Mouse (Mus musculus) intestine, postnatal 0 days (tissue): Measurements from ENCODE around the gene Ppp2r5a. TPM values are rescaled to one million over a fixed set of nuclear protein-coding genes. Genes with fewer than 3 reads are reported as not detected.

Experiments used
- ATAC-seq: fragments of 200-750 bp; cut with Nextera tagmentation; 2 replicates; pipeline ENCODE4 v1.8.0; 2017; ENCODE audit warnings: mild to moderate bottlenecking, moderate TSS enrichment, moderate library complexity
- H3K27ac ChIP-seq: fragments of 300-500 bp; sonication (generic); 2 replicates; pipeline ENCODE4 v1.5.1; 2014; ENCODE audit warnings: mild to moderate bottlenecking, low read depth, low read length, moderate library complexity
- H3K27me3 ChIP-seq: fragments of 300-500 bp; sonication (generic); replicated peaks from 2 replicates; pipeline ENCODE4 v1.6.1; 2014; ENCODE audit warnings: low read length, mixed read lengths; ENCODE audit not compliant: control insufficient read depth, insufficient read depth
- H3K36me3 ChIP-seq: fragments of 300-500 bp; sonication (generic); 2 replicates; pipeline ENCODE4 v1.6.1; 2014; ENCODE audit warnings: mild to moderate bottlenecking, moderate library complexity; ENCODE audit not compliant: control insufficient read depth, insufficient read depth
- H3K4me1 ChIP-seq: fragments of 300-500 bp; sonication (generic); replicated peaks from 2 replicates; pipeline ENCODE4 v1.6.1; 2014; ENCODE audit warnings: antibody characterized with exemption, low read length, mixed read lengths; ENCODE audit not compliant: control insufficient read depth, insufficient read depth
- H3K4me2 ChIP-seq: fragments of 300-500 bp; sonication (generic); replicated peaks from 2 replicates; pipeline ENCODE4 v1.6.1; 2014; ENCODE audit warnings: low read depth, mild to moderate bottlenecking, moderate library complexity
- H3K4me3 ChIP-seq: fragments of 300-500 bp; sonication (generic); 2 replicates; pipeline ENCODE4 v1.5.1; 2014; ENCODE audit warnings: low read depth, low read length
- H3K9ac ChIP-seq: fragments of 300-500 bp; sonication (generic); 2 replicates; pipeline ENCODE4 v1.6.1; 2014; ENCODE audit warnings: mild to moderate bottlenecking, low read depth, low read length
- H3K9me3 ChIP-seq: fragments of 300-500 bp; sonication (generic); 2 replicates; pipeline ENCODE4 v1.6.1; 2016; ENCODE audit warnings: mixed run types; ENCODE audit not compliant: control insufficient read depth
- CTCF ChIP-seq: sonication (generic); IDR thresholded peaks from 2 replicates; pipeline ENCODE4 v1.5.1; 2016; ENCODE audit warnings: low read depth, mild to moderate bottlenecking, control low read depth, antibody characterized with exemption, moderate library complexity
- WGBS: fragments of 180-500 bp; shearing (Covaris S2); extraction: QIAGEN DNeasy Blood & Tissue Kit; methylation state at CpG from one replicate; pipeline ENCODE4 v1.1.7; 2014; 5-methylcytosine and 5-hydroxymethylcytosine counted together
- polyA plus RNA-seq: library from polyadenylated mRNA; unstranded; fragments of >200 nt; fragmentation: Nextera tagmentation; extraction: Ambion mirVana; gene quantifications from 2 replicates; pipeline ENCODE4 v1.2.1, GENCODE M21; 2015

Gene Ppp2r5a
- polyA plus RNA-seq, 1 experiment from 2014 or later = 28.7 TPM

DNA sequence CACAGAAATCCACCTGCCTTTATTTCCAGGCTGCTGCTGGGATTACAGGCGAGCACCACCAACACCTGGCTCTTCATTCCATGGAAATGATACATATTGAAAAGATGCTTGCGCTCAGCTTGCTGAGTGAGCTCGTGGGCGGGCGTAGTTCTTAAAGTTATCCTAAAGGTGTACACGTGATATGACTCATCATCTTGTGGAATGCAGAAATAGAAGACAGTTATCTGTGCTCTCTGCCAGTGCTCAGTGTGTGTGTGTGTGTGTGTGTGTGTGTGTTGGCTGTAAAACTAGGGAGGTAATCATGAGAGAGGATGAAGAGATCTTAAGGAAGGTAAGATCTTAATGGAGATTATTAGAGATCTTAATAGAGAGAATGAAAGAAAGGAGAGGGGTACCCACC lies 11.4 kb upstream of the Ppp2r5a start:
- no peak overlapping the region for H3K4me2 ChIP-seq
- no peak overlapping the region for H3K4me3 ChIP-seq
- ATAC-seq = no peak
- no peaks in the 10 kb centered on the region for H3K4me1 ChIP-seq
- TF ChIP-seq CTCF = no peak
- no peak overlapping the region for H3K27ac ChIP-seq
- no peaks in the 10 kb centered on the region for H3K9me3 ChIP-seq
- WGBS = 65% methylated on average over 6 of the region's 6 CpGs
- H3K27me3 ChIP-seq = no peaks in the 10 kb centered on the region
- H3K9ac ChIP-seq = no peak overlapping the region
- no peaks in the 10 kb centered on the region for H3K36me3 ChIP-seq

DNA sequence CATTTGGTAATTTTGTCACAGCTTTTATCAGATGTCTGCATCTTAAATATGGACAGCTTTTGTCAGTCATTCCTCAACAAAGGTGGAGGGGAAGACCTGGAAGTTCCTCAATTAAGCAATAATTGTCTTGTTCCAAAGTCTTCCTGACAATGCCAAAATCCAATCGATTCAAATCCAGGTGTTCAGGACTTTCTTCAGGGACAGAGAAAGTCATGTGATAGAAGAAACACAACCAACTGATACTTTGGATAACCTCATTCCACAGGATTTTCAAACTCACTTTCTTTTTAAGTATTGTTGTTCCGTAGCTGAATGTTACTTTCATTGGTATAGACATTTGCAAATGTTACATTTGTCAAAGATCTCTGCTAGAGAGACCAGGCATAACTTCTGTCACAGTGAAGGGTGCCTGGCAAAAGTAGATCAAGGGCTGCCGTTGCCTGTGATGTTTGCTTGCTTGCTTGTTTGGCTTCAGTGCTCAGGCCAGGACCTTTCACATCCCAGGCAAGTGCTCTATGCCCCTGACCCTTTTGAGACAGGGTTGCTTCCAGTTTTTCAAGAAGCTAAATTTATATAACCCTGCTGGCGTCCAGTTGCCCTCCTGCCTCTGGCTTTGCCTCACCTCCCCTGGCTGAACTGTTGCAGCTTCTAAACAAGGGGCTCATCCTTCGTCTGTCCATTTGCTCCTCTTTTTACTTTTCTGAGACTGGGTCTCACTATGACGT lies 10.8 kb upstream of the Ppp2r5a start:
- WGBS = 47% methylated on average over 6 of the region's 6 CpGs
- Histone ChIP-seq H3K4me3 (no peak overlapping the region), H3K9me3 (no peaks in the 10 kb centered on the region)

DNA sequence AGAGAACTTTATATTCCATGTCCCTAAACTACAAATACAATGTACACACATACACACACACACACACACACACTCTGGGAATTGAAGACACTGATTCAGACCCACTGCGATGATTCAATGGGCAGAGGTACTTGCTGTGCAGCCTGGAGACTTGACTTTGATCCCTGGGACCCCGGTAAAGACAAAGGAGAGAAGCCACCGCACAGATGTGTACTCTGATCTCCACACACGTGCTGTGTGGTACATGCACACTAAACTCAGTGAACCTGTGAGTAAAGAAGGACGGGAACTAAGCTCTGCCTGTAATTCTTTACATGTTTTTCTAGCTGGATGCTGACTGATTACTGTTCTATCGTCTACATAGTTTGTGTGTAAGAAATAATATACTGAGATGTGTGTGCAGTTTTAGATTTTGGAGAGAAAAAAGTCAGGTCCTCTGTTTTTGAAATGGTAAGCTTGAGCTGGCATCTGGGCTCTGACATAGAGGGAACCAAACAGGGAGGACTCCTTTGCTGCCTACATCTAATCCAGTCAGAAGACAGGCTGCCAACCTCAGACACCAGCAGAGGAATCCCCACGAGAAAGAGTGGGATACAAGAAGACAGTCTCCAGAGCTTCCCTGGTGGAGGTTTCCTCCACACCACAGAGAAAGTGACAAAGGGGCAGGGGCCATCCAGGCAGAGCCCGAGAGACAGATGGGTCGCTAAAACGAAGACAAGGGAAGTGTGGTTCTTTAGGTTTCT lies 7.4 kb upstream of the Ppp2r5a start:
- Histone ChIP-seq H3K4me2 (no peak overlapping the region; the same call in 1 of the 2 replicates), H3K27ac (no peak overlapping the region), H3K9ac (0 out of 2 replicates have a peak overlapping the region, but pooled peaks have one; percentile 1), H3K4me3 (no peak overlapping the region), H3K4me1 (no peaks in the 10 kb centered on the region), H3K9me3 (no peaks in the 10 kb centered on the region), H3K36me3 (no peaks in the 10 kb centered on the region), H3K27me3 (no peaks in the 10 kb centered on the region)
- TF ChIP-seq CTCF = no peak
- 56% methylated on average over 10 of the region's 10 CpGs for WGBS
- ATAC-seq = no peak

More for the DNA sequence above, 10.8 kb upstream of the Ppp2r5a start:
- Histone ChIP-seq H3K36me3 (no peaks in the 10 kb centered on the region), H3K4me1 (no peaks in the 10 kb centered on the region), H3K4me2 (no peak overlapping the region), H3K9ac (no peak overlapping the region), H3K27me3 (no peaks in the 10 kb centered on the region), H3K27ac (no peak overlapping the region)
- TF ChIP-seq CTCF = no peak
- ATAC-seq = no peak

DNA sequence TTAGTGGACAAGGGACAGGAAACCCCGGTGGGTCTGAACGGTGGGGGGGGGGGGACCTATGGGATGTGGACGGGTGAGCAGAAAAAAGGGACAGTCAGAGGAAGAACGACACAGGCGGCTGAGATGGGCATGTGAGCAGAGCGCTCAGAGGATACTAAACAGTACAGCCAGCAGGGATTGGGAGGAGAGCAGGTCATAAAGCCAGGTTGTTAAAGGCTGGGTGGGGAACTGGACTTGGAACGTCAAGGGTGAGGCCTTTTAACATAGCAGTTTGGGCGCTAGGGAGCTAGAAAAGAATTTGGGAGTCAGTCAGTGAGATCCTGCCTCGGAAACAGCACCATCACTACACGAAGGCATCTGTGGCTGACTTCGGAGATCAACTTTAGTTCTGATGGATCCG lies 4.2 kb upstream of the Ppp2r5a start:
- H3K4me1 ChIP-seq = no peaks in the 10 kb centered on the region
- H3K9ac ChIP-seq = no peak overlapping the region
- no peak overlapping the region for H3K4me2 ChIP-seq
- H3K4me3 ChIP-seq = no peak overlapping the region
- 46% methylated on average over 12 of the region's 12 CpGs for WGBS
- no peak overlapping the region for H3K27ac ChIP-seq
- H3K9me3 ChIP-seq = no peaks in the 10 kb centered on the region
- TF ChIP-seq CTCF = no peak
- H3K27me3 ChIP-seq = no peaks in the 10 kb centered on the region
- ATAC-seq = no peak
- no peaks in the 10 kb centered on the region for H3K36me3 ChIP-seq

GRCm38 (mm10) chr1:191406516-191406915 lies 3.4 kb upstream of the Ppp2r5a start:
- Histone ChIP-seq H3K4me3 (no peak overlapping the region), H3K9me3 (no peaks in the 10 kb centered on the region), H3K27me3 (no peaks in the 10 kb centered on the region), H3K27ac (no peak overlapping the region), H3K36me3 (no peaks in the 10 kb centered on the region), H3K4me2 (no peak overlapping the region), H3K9ac (no peak overlapping the region), H3K4me1 (no peaks in the 10 kb centered on the region)
- 94% methylated on average over 8 of the region's 8 CpGs for WGBS
- no peak for ATAC-seq
- TF ChIP-seq CTCF = no peak

DNA sequence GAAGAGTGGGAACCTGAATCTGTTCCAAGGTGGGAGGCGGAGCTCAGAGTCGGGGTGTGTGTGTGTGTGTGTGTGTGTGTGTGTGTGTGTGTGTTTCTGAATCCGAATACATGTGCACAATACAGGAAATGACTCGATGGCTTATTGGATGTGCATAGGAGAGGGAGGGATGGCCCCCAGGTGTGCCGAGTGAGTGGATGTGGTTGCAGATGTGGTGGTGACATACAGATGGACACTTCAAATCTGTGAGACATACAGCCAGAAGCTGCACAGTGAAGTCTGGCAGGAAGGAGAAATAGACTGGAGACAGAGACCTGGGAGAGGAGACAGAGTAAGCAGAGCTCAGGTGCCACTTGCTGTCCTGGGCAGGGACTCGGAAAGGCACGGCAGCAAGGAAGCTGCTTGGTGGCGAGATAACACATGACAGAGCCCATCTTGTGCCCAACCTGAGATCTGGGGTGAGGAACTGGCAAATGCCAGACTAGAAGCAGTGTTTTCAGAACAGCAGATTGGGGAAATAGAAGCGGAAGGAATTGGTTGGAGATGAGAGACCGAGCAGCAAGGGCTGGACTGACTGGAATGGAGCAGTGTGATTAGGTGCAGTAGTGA lies 1.8 kb upstream of the Ppp2r5a start:
- Histone ChIP-seq H3K9ac (no peak overlapping the region), H3K4me3 (no peak overlapping the region), H3K4me2 (no peak overlapping the region), H3K36me3 (no peaks in the 10 kb centered on the region), H3K9me3 (no peaks in the 10 kb centered on the region), H3K4me1 (no peaks in the 10 kb centered on the region), H3K27ac (no peak overlapping the region), H3K27me3 (no peaks in the 10 kb centered on the region)
- ATAC-seq = no peak
- no peak for TF ChIP-seq CTCF
- WGBS = 83% methylated on average over 10 of the region's 10 CpGs
